Mouse (Mus musculus): ENCODE data around the gene Tmem243. TPM values are rescaled to one million over a fixed set of nuclear protein-coding genes. Genes with fewer than 3 reads are reported as not detected.

The Tmem243 gene
- total RNA-seq, 1 experiment = 7.5 TPM

DNA sequence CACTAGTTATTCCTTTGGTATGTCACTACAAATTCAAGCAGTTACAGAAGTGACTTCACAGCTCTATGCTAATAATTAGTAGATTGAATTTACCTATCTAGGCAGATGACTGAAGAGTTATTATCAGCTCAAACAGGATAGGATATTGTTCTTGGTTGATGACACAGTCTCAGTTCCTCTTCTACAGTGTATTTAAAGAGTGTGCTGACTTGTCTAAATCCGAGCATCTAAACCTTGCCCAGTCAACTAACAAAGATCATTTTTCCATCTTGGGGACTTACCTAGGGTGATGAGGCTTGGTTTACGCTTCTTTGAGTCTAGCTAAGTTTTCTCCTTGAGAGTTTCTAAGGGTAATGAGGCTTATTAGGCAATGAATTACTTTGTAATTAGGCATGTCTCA is 72.8 kb downstream of the Tmem243 start:
- H3K9me3 ChIP-seq (ENCODE audit: control insufficient read depth, insufficient read depth, low read depth, low read length) = no peaks in the 10 kb centered on the region
- no peak overlapping the region for H3K4me3 ChIP-seq (ENCODE audit: insufficient read depth in 1 of 2, low read depth in 1 of 2, low read length in 2 of 2, poor library complexity in 1 of 2, severe bottlenecking in 1 of 2)
- H3K4me1 ChIP-seq (ENCODE audit: control insufficient read depth in 2 of 2, insufficient read depth in 2 of 2, low read length in 2 of 2, poor library complexity in 1 of 2) = no peaks in the 10 kb centered on the region; a peak in 1 of 4 replicates
- no peak for DNase-seq (ENCODE audit: low read depth, low spot score)
- H3K9ac ChIP-seq (ENCODE audit: insufficient read depth, low read depth, low read length, poor library complexity, severe bottlenecking) = no peak overlapping the region
- in situ Hi-C loops (cut with MboI; ENCODE audit: low sequenced_read_pairs in 2 of 2, unreplicated experiment in 2 of 2) = no loop called here
- no peak overlapping the region for H3K27ac ChIP-seq (ENCODE audit: insufficient read depth, low read depth, low read length, poor library complexity, severe bottlenecking)
- H3K36me3 ChIP-seq (ENCODE audit: control insufficient read depth, insufficient read depth, low read length, poor library complexity, severe bottlenecking) = no peaks in the 10 kb centered on the region
- TF ChIP-seq MAFK (IDR thresholded peaks at IDR 0.05; ENCODE audit: insufficient read depth, low read depth, low read length) (no peak), CHD2 (IDR thresholded peaks at IDR 0.05; ENCODE audit: low read depth, low read length) (no peak), HCFC1 (IDR thresholded peaks at IDR 0.05; ENCODE audit: borderline replicate concordance, insufficient read depth, low read length) (no peak), ZNF384 (IDR thresholded peaks at IDR 0.05; ENCODE audit: low read depth, low read length) (no peak), ZC3H11A (IDR thresholded peaks at IDR 0.05; ENCODE audit: borderline replicate concordance, low read depth, low read length) (no peak)

DNA sequence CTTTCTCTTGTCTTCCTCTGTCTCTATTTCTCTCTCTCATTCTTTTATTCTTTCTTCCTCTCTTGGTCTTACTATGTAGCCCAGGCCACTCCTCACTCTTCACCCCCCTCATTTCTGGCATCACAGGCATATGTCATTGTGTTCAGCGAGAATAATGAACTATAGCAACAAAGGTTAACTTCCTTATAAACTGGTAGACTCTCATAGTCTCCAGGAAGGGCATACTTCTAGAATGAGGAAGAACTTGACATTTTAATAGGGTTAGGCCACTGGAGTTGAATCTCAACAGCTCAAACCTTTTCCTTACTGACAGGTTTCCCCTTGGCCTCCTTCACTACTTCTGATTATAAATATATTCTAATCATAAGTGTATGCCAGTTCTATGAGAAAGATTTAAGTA is 86.0 kb downstream of the Tmem243 start:
- DNase-seq (ENCODE audit: low read depth, low spot score) = no peak
- H3K36me3 ChIP-seq (ENCODE audit: control insufficient read depth, insufficient read depth, low read length, poor library complexity, severe bottlenecking) = no peaks in the 10 kb centered on the region

More for the DNA sequence above, 86.0 kb downstream of the Tmem243 start:
- H3K4me1 ChIP-seq (ENCODE audit: control insufficient read depth in 2 of 2, insufficient read depth in 2 of 2, low read length in 2 of 2, poor library complexity in 1 of 2) = no peaks in the 10 kb centered on the region
- in situ Hi-C loops (cut with MboI; ENCODE audit: low sequenced_read_pairs in 2 of 2, unreplicated experiment in 2 of 2) = no loop called here
- no peak overlapping the region for H3K4me3 ChIP-seq (ENCODE audit: insufficient read depth in 1 of 2, low read depth in 1 of 2, low read length in 2 of 2, poor library complexity in 1 of 2, severe bottlenecking in 1 of 2)
- H3K27ac ChIP-seq (ENCODE audit: insufficient read depth, low read depth, low read length, poor library complexity, severe bottlenecking) = no peak overlapping the region
- H3K9ac ChIP-seq (ENCODE audit: insufficient read depth, low read depth, low read length, poor library complexity, severe bottlenecking) = no peak overlapping the region
- TF ChIP-seq ZC3H11A (IDR thresholded peaks at IDR 0.05; ENCODE audit: borderline replicate concordance, low read depth, low read length) = no peak
- TF ChIP-seq CHD2 (IDR thresholded peaks at IDR 0.05; ENCODE audit: low read depth, low read length) = no peak
- no peak for TF ChIP-seq MAFK (IDR thresholded peaks at IDR 0.05; ENCODE audit: insufficient read depth, low read depth, low read length)
- no peak for TF ChIP-seq HCFC1 (IDR thresholded peaks at IDR 0.05; ENCODE audit: borderline replicate concordance, insufficient read depth, low read length)
- no peak for TF ChIP-seq ZNF384 (IDR thresholded peaks at IDR 0.05; ENCODE audit: low read depth, low read length)
- H3K9me3 ChIP-seq (ENCODE audit: control insufficient read depth, insufficient read depth, low read depth, low read length) = no peaks in the 10 kb centered on the region

Other genes with a start within 250 kb of the Tmem243 start
- gene Abcb4, start 207.0 kb upstream of the Tmem243 start, total RNA-seq (2012; rRNA removed) = 0.11 TPM in 1 of 2 replicates, not detected in the other
- gene Crot, start 103.3 kb upstream of the Tmem243 start, total RNA-seq (2012; rRNA removed) = 10.8 and 14.4 TPM in 2 replicates
- gene Dmtf1, start 61.1 kb downstream of the Tmem243 start, total RNA-seq (2012; rRNA removed) = 54.7 and 56.5 TPM in 2 replicates
- 1.2 and 1.8 TPM in 2 replicates for gene 9330182L06Rik, start 165.4 kb downstream of the Tmem243 start, total RNA-seq (2012; rRNA removed)